Mouse (Mus musculus): Measurements from ENCODE around the gene Rhbdl2. TPM values are rescaled to one million over a fixed set of nuclear protein-coding genes. Genes with fewer than 3 reads are reported as not detected.

Rhbdl2 gene
- total RNA-seq (2015) (not detected in 2 replicates), total RNA-seq (2017) (not detected in 2 replicates)

- no peak for ATAC-seq (replicated peaks; ENCODE audit: poor library complexity)
Measured at GRCm38 (mm10) chr4:123787191-123787985, at the start of gene Rhbdl2. TSS of gene Rhbdl2 (plus strand) at chr4:123787874.

- ATAC-seq (replicated peaks; ENCODE audit: poor library complexity) = no peak
Measured at GRCm38 (mm10) chr4:123738708-123739107, 49.0 kb upstream of the Rhbdl2 start.

GRCm38 (mm10) chr4:123742891-123743290 lies 44.8 kb upstream of the Rhbdl2 start:
- ATAC-seq (replicated peaks; ENCODE audit: poor library complexity) = peak; percentile 57

GRCm38 (mm10) chr4:123745221-123745775 lies 42.4 kb upstream of the Rhbdl2 start:
- ATAC-seq (replicated peaks; ENCODE audit: poor library complexity) = no peak

- ATAC-seq (replicated peaks; ENCODE audit: poor library complexity) = no peak
Measured at GRCm38 (mm10) chr4:123748726-123749415, 38.8 kb upstream of the Rhbdl2 start.

GRCm38 (mm10) chr4:123749484-123750130 lies 38.1 kb upstream of the Rhbdl2 start:
- peak; percentile 17 for ATAC-seq (replicated peaks; ENCODE audit: poor library complexity)

- peak; percentile 88 for ATAC-seq (replicated peaks; ENCODE audit: poor library complexity)
Measured at GRCm38 (mm10) chr4:123750152-123750651, 37.5 kb upstream of the Rhbdl2 start, which contains the start of gene Akirin1. TSS of gene Akirin1 (minus strand) at chr4:123750345.

GRCm38 (mm10) chr4:123750707-123751312 lies 36.9 kb upstream of the Rhbdl2 start:
- peak; percentile 43 for ATAC-seq (replicated peaks; ENCODE audit: poor library complexity)

GRCm38 (mm10) chr4:123758306-123758705 lies 29.4 kb upstream of the Rhbdl2 start:
- ATAC-seq (replicated peaks; ENCODE audit: poor library complexity) = peak; percentile 79

GRCm38 (mm10) chr4:123765071-123765470 lies 22.6 kb upstream of the Rhbdl2 start:
- no peak for ATAC-seq (replicated peaks; ENCODE audit: poor library complexity)

- no peak for ATAC-seq (replicated peaks; ENCODE audit: poor library complexity)
Measured at GRCm38 (mm10) chr4:123767807-123768206, 19.9 kb upstream of the Rhbdl2 start.

- no peak for ATAC-seq (replicated peaks; ENCODE audit: poor library complexity)
Measured at GRCm38 (mm10) chr4:123768234-123768633, 19.4 kb upstream of the Rhbdl2 start.

- no peak for ATAC-seq (replicated peaks; ENCODE audit: poor library complexity)
Measured at GRCm38 (mm10) chr4:123792666-123793065, 5.0 kb downstream of the Rhbdl2 start.

GRCm38 (mm10) chr4:123793136-123793535 lies 5.5 kb downstream of the Rhbdl2 start:
- ATAC-seq (replicated peaks; ENCODE audit: poor library complexity) = no peak

GRCm38 (mm10) chr4:123795057-123795456 lies 7.4 kb downstream of the Rhbdl2 start:
- ATAC-seq (replicated peaks; ENCODE audit: poor library complexity) = no peak

- no peak for ATAC-seq (replicated peaks; ENCODE audit: poor library complexity)
Measured at GRCm38 (mm10) chr4:123797403-123797802, 9.7 kb downstream of the Rhbdl2 start.

GRCm38 (mm10) chr4:123797856-123798255 lies 10.2 kb downstream of the Rhbdl2 start:
- no peak for ATAC-seq (replicated peaks; ENCODE audit: poor library complexity)

- no peak for ATAC-seq (replicated peaks; ENCODE audit: poor library complexity)
Measured at GRCm38 (mm10) chr4:123803642-123804041, 16.0 kb downstream of the Rhbdl2 start.

- no peak for ATAC-seq (replicated peaks; ENCODE audit: poor library complexity)
Measured at GRCm38 (mm10) chr4:123808304-123808703, 20.6 kb downstream of the Rhbdl2 start.

- no peak for ATAC-seq (replicated peaks; ENCODE audit: poor library complexity)
Measured at GRCm38 (mm10) chr4:123810475-123811295, 23.0 kb downstream of the Rhbdl2 start.

Data from megakaryocyte progenitor cell, adult 5-6 weeks (primary cell).